Mouse (Mus musculus) kidney, embryonic 14.5 days (tissue): Measurements from ENCODE around the gene Cdc34b. TPM values are rescaled to one million over a fixed set of nuclear protein-coding genes. Genes with fewer than 3 reads are reported as not detected.

Source experiments
- ATAC-seq: fragments of 200-750 bp; cut with Nextera tagmentation; 2 replicates; pipeline ENCODE4 v1.8.0; 2017; ENCODE audit warnings: moderate number of reproducible peaks, mild to moderate bottlenecking, moderate TSS enrichment, moderate library complexity; ENCODE audit not compliant: low FRiP score, low TSS enrichment
- H3K27ac ChIP-seq: fragments of 300-500 bp; sonication (generic); 2 replicates; pipeline ENCODE4 v1.5.1; 2014; ENCODE audit warnings: low read depth, mild to moderate bottlenecking, low read length, moderate library complexity, mixed read lengths
- H3K27me3 ChIP-seq: fragments of 300-500 bp; sonication (generic); 2 replicates; pipeline ENCODE4 v1.6.1; 2014; ENCODE audit warnings: mild to moderate bottlenecking, low read length; ENCODE audit not compliant: control insufficient read depth, insufficient read depth
- H3K36me3 ChIP-seq: fragments of 300-500 bp; sonication (generic); 2 replicates; pipeline ENCODE4 v1.6.1; 2014; ENCODE audit warnings: low read length, mixed read lengths; ENCODE audit not compliant: control insufficient read depth, insufficient read depth
- H3K4me1 ChIP-seq: fragments of 300-500 bp; sonication (generic); 2 replicates; pipeline ENCODE4 v1.6.1; 2014; ENCODE audit warnings: low read length, mixed read lengths; ENCODE audit not compliant: control insufficient read depth, insufficient read depth
- H3K4me2 ChIP-seq: fragments of 300-500 bp; sonication (generic); replicated peaks from 2 replicates; pipeline ENCODE4 v1.6.1; 2014; ENCODE audit warnings: low read depth, mild to moderate bottlenecking, low read length
- H3K4me3 ChIP-seq: fragments of 300-500 bp; sonication (generic); 2 replicates; pipeline ENCODE4 v1.5.1; 2014; ENCODE audit warnings: mild to moderate bottlenecking, low read length
- H3K9ac ChIP-seq: fragments of 300-500 bp; sonication (generic); 2 replicates; pipeline ENCODE4 v1.6.1; 2014; ENCODE audit warnings: low read depth, mild to moderate bottlenecking, low read length, moderate library complexity
- H3K9me3 ChIP-seq: fragments of 300-500 bp; sonication (generic); 2 replicates; pipeline ENCODE4 v1.6.1; 2016; ENCODE audit warnings: low read length; ENCODE audit not compliant: control insufficient read depth
- WGBS: fragments of 180-500 bp; shearing (Covaris S2); extraction: QIAGEN DNeasy Blood & Tissue Kit; methylation state at CpG from one replicate; pipeline ENCODE4 v1.1.7; 2014; 5-methylcytosine and 5-hydroxymethylcytosine counted together
- polyA plus RNA-seq: library from polyadenylated mRNA; unstranded; fragments of >200 nt; fragmentation: Nextera tagmentation; extraction: Ambion mirVana; gene quantifications from 2 replicates; pipeline ENCODE4 v1.2.1, GENCODE M21; 2014

The Cdc34b gene
- polyA plus RNA-seq, 1 experiment from 2014 or later, result not detected

DNA sequence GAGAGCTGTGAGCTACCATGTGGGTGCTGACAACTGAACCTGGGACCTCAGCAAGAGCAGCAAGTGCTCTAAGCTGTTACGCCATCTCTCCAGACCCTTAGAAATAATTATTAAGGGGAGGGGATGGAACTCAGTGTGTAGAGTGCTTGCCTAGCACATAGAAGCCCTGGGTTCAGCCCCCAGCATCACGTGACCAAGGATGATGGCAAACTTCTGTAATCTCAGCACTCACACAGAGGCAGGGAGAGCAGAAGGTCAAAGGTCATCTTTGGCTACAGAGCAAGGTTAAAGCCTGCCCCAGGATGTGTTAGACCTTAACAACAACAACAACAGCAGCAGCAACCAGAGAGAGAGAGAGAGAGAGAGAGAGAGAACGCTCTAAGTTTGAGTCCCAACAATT, 13.0 kb upstream of the Cdc34b start:
- H3K36me3 ChIP-seq, result no peaks in the 10 kb centered on the region
- H3K27ac ChIP-seq, result no peak overlapping the region
- no peak for ATAC-seq
- no peaks in the 10 kb centered on the region for H3K4me1 ChIP-seq
- WGBS, result 73% methylated on average over 3 of the region's 3 CpGs
- H3K9ac ChIP-seq, result no peak overlapping the region
- no peaks in the 10 kb centered on the region for H3K27me3 ChIP-seq
- H3K4me3 ChIP-seq, result no peak overlapping the region
- H3K4me2 ChIP-seq, result no peak overlapping the region
- no peaks in the 10 kb centered on the region for H3K9me3 ChIP-seq

DNA sequence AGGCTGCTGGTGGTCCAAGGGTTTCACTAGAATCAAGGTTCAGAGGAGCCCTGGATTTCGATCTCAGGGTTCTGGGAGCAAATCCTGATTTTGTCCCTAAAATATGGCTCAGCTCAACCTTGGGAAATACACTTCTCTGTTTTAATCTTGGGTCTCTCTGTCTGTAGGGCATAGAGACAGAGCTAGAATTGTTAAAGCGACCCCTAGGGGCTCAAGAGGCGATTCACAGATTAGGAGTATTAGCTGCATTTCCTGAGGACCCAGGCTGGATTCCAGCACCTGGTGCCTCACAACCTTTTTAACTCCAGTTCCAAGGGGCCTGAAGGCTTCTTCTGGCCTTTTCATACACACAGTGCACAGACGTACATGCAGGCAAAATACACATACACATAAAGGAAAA, 12.0 kb upstream of the Cdc34b start:
- Histone ChIP-seq H3K27me3 (no peaks in the 10 kb centered on the region), H3K4me1 (no peaks in the 10 kb centered on the region), H3K9me3 (no peaks in the 10 kb centered on the region), H3K4me2 (no peak overlapping the region), H3K4me3 (no peak overlapping the region), H3K36me3 (no peaks in the 10 kb centered on the region), H3K9ac (no peak overlapping the region), H3K27ac (no peak overlapping the region)
- no peak for ATAC-seq
- WGBS, result 34% methylated on average over 4 of the region's 4 CpGs

DNA sequence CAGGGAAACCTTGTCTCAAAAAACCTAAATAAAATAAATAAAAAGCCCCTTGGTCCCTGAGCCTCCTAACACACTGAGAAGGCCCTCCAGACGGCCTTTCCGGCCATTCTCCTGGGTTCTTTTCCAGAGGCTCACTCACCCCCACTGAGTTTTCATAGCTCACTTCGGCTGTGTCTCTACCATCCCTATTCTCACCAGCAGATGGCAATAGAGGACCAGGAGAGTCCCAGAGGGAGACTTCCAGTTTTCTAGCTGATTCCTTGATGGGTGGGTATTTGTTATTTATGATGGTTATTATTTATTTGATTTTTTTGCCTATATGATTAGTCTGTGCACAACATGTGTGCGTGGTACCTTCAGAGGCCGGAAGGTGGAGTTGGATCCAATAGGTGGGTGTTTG, 11.3 kb upstream of the Cdc34b start:
- H3K27me3 ChIP-seq, result no peaks in the 10 kb centered on the region
- no peaks in the 10 kb centered on the region for H3K36me3 ChIP-seq
- WGBS, result 29% methylated on average over 5 of the region's 5 CpGs

DNA sequence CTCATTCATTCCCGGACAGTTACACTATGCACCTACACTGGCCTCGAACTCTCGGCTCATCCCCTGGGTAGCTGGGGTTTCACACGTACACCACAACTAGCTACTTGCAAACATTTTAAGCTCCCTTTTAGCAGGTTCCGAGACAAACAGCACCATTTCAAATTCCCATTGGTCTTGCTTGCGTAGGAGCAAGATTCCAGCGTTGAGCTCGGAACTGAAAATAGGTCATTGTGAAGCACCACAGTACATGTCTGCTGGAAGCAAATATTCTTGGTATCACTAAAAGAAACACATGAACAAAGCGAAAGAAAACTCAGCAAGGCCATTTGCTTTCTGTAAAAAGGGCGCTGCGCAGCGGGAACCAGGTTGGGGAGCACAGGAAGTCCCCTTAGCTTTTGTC, 10.4 kb upstream of the Cdc34b start:
- Histone ChIP-seq H3K4me1 (no peaks in the 10 kb centered on the region), H3K27ac (no peak overlapping the region), H3K4me2 (no peak overlapping the region), H3K36me3 (no peaks in the 10 kb centered on the region), H3K4me3 (no peak overlapping the region), H3K9ac (no peak overlapping the region), H3K27me3 (no peaks in the 10 kb centered on the region), H3K9me3 (no peaks in the 10 kb centered on the region)
- ATAC-seq, result no peak
- WGBS, result 92% methylated on average over 12 of the region's 12 CpGs

More for the DNA sequence above, 11.3 kb upstream of the Cdc34b start:
- Histone ChIP-seq H3K9ac (no peak overlapping the region), H3K4me2 (no peak overlapping the region), H3K4me3 (no peak overlapping the region), H3K9me3 (no peaks in the 10 kb centered on the region), H3K4me1 (no peaks in the 10 kb centered on the region), H3K27ac (no peak overlapping the region)
- no peak; the same call in 1 of the 2 replicates for ATAC-seq

DNA sequence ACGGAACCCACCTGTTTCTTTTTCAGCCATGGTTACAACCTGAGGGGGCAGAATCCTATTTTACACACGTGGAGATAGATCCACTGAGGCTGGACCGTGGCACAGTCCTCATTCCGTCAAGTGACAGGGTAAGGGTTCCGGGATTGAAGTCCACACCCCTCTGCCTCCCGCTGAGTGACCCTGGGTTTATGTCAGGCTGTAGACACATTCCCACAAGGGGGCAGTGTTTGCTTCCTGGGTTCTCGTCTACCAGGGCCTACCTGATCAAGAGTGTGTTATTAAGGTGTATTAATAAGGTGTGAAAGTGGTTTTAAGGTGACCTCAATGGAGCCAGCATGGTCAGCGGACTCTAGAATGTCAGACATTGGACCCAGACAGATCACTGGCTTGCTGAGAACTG, 8.8 kb upstream of the Cdc34b start:
- Histone ChIP-seq H3K9me3 (no peaks in the 10 kb centered on the region), H3K4me3 (no peak overlapping the region), H3K36me3 (no peaks in the 10 kb centered on the region), H3K27ac (no peak overlapping the region), H3K4me2 (no peak overlapping the region), H3K9ac (no peak overlapping the region), H3K27me3 (no peaks in the 10 kb centered on the region), H3K4me1 (no peaks in the 10 kb centered on the region)
- ATAC-seq, result no peak
- 48% methylated on average over 8 of the region's 8 CpGs for WGBS

DNA sequence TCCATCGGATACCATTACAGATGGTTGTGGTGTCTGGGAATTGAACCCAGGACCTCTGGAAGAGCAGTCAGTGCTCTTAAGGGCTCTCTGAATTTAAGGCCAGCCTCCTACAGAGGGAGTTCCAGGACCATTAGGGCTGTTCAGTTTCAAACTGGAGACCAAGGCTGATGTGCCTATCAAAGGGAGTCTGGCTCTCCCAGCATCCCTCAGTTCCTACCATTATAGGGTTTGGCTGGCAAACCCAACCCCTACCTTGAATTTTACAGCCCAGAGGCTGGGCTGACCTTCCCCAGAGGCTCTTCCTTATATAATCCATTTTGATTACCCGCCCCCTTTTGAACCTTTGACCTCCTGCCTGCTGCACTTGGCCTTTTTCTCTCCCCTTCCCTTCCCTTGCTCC, 5.8 kb upstream of the Cdc34b start:
- Histone ChIP-seq H3K4me3 (no peak overlapping the region), H3K4me1 (no peaks in the 10 kb centered on the region), H3K4me2 (no peak overlapping the region), H3K27ac (no peak overlapping the region), H3K9ac (no peak overlapping the region), H3K36me3 (no peaks in the 10 kb centered on the region), H3K9me3 (no peaks in the 10 kb centered on the region), H3K27me3 (no peaks in the 10 kb centered on the region)
- WGBS, result 56% methylated on average over 2 of the region's 2 CpGs
- ATAC-seq, result no peak

DNA sequence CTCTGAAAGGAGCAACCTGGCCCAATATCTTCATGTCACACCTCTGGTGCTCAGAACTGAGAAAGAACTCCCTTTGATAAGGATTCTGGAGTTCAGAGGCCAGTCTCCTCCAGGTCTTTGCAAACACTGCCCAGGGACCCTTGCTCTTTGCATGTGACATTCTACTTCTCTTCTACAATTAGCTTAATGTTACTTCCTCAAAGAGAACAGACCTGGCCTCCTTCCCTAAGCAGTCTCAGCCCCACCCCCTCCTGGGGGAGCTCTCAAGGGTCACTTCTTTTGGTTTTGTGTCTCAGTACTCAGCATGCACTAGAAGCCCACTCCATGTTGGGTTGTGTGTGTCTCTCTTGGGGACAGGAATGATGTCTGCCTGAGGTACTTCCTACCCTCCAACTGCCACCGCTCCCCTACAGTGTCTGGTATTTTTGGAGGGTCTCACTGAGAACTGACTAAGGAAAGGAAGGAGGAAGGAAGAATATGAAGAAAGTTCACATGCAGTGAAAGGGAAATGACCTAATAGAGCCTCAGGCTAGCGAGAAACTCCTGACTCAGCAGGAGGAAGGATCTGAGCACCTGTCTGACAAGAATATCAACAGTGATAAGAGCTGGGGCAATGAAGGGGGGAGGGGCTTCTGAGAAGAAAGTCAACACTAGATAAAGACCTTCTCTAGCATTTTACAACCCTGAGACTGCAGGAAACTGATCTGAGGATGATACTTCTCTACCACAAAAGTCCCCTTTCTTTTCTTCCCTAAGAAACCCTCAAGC, 11.5 kb downstream of the Cdc34b start:
- WGBS, result 44% methylated on average over 2 of the region's 2 CpGs
- no peaks in the 10 kb centered on the region for H3K27me3 ChIP-seq
- no peaks in the 10 kb centered on the region for H3K36me3 ChIP-seq
- no peak overlapping the region for H3K9ac ChIP-seq
- no peaks in the 10 kb centered on the region for H3K9me3 ChIP-seq
- ATAC-seq, result no peak
- H3K4me1 ChIP-seq, result no peaks in the 10 kb centered on the region
- H3K4me2 ChIP-seq, result no peak overlapping the region
- no peak overlapping the region for H3K27ac ChIP-seq
- no peak overlapping the region for H3K4me3 ChIP-seq

DNA sequence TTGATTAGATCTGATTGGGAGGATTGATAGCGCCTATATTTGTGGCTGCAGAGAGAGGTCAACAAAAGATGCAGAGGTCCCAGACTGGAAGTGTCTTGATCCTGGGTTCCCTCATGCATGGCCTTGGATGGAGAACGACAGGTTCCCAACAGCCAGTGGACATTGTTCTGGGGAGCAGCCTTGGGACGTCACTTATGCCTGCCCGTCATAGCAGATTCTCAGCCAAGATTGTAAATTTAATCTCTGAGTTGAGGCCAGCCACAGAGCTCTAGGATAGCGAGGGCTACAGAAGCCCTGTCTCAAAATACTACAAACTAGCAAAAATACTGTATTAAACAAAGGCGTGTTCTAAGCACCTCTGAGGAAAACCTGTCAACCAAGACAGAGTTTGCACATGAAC, 18.3 kb downstream of the Cdc34b start:
- H3K4me2 ChIP-seq, result no peak overlapping the region
- H3K4me3 ChIP-seq, result no peak overlapping the region
- H3K9me3 ChIP-seq, result no peaks in the 10 kb centered on the region
- H3K27me3 ChIP-seq, result no peaks in the 10 kb centered on the region
- no peak for ATAC-seq
- H3K36me3 ChIP-seq, result no peaks in the 10 kb centered on the region
- H3K27ac ChIP-seq, result no peak overlapping the region
- no peaks in the 10 kb centered on the region for H3K4me1 ChIP-seq
- 79% methylated on average over 6 of the region's 6 CpGs for WGBS
- H3K9ac ChIP-seq, result no peak overlapping the region

DNA sequence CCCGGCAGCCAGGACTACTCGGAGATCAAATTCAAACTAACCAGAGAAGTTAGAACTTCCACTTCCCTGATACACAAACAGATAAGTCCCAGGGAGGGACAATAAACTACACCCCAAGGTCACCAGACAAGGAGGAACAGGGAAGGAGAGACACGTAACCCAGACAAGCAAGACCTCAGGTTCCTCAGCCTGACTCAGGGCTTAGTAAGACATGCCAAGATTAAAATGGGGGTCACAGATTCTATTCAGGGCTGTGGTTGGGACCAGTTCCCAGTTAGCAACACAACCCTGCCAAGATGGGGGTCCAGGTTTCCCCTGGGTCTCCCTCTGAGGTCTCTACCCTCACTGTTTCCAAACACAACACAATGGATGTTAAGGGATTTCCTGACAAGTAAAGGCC, 18.8 kb downstream of the Cdc34b start:
- Histone ChIP-seq H3K4me2 (no peak overlapping the region), H3K9me3 (no peaks in the 10 kb centered on the region), H3K27ac (no peak overlapping the region), H3K9ac (no peak overlapping the region), H3K27me3 (no peaks in the 10 kb centered on the region), H3K4me1 (no peaks in the 10 kb centered on the region), H3K4me3 (no peak overlapping the region), H3K36me3 (no peaks in the 10 kb centered on the region)
- WGBS, result 60% methylated on average over 3 of the region's 3 CpGs
- ATAC-seq, result no peak
